Mouse (Mus musculus): ENCODE measurements around the gene Abca8a. TPM values are rescaled to one million over a fixed set of nuclear protein-coding genes. Genes with fewer than 3 reads are reported as not detected.
A peak's percentile ranks its signal among the peaks of the same experiment; 100 is the strongest.

The Abca8a gene
- total and polyA plus RNA-seq, 3 experiments, result 0.08 TPM; not detected in 2

DNA sequence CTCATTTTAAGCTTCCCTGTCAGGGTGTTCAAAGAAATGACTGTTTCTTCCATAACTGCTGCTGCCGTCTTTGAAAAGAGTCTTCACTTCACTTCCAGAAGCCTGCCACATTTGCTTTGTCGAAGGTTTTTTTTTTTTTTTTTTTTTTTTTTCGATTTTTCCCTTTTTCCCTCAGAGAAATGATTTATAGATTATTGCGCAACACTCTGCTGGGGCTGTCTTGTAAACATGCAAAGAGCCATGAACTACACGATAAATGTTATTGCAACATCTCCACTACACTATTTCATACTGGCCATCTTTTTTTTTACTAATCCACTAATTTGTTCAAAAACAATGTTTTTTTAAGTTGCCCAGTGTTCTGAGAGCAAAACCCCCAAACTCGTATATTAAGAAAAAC is 1.7 kb upstream of the Abca8a start:
- no peaks in the 10 kb centered on the region for H3K27me3 ChIP-seq (replicated peaks)
- no peaks in the 10 kb centered on the region for H3K9me3 ChIP-seq (replicated peaks; ENCODE audit: low read length)
- TF ChIP-seq E2F4 (IDR thresholded peaks at IDR 0.05; ENCODE audit: insufficient replicate concordance, low read depth, low read length), result no peak
- TF ChIP-seq ZNF384 (IDR thresholded peaks at IDR 0.05; ENCODE audit: low read depth, low read length), result peak; percentile 56; the same call in 1 of the 2 replicates
- no peak overlapping the region for H3K4me3 ChIP-seq (replicated peaks in 1 of 3; ENCODE audit: low read depth in 2 of 3, low read length in 2 of 3, poor library complexity in 1 of 3)
- H3K9ac ChIP-seq (ENCODE audit: insufficient read depth, low read depth), result no peak overlapping the region; the same call in 1 of the 2 replicates
- H3K27ac ChIP-seq (ENCODE audit: insufficient read depth, low read depth), result no peak overlapping the region
- dilution Hi-C loops (cut with MboI; ENCODE audit: extremely low pct_ligation_motif_present, extremely low pct_unique_long_range_greater_than_20kb, low sequenced_read_pairs) (no loop called here), in situ Hi-C loops (cut with MboI; ENCODE audit: low pct_ligation_motif_present, low pct_unique_long_range_greater_than_20kb, low sequenced_read_pairs) (no loop called here)
- DNase-seq (ENCODE audit: extremely low read depth), result no peak
- no peaks in the 10 kb centered on the region for H3K4me1 ChIP-seq (ENCODE audit: control insufficient read depth in 1 of 2, insufficient read depth in 2 of 2)
- H3K79me2 ChIP-seq (replicated peaks; ENCODE audit: control insufficient read depth, extremely low read depth, insufficient read depth, poor library complexity, severe bottlenecking), result no peaks in the 10 kb centered on the region
- peak overlapping the region; percentile 89; the same call in 1 of the 2 replicates for H3K4me2 ChIP-seq (ENCODE audit: insufficient read depth, low read depth, poor library complexity, severe bottlenecking)
- H3K36me3 ChIP-seq (replicated peaks in 1 of 2; ENCODE audit: control insufficient read depth in 1 of 2, insufficient read depth in 1 of 2, low read length in 1 of 2), result no peaks in the 10 kb centered on the region

DNA sequence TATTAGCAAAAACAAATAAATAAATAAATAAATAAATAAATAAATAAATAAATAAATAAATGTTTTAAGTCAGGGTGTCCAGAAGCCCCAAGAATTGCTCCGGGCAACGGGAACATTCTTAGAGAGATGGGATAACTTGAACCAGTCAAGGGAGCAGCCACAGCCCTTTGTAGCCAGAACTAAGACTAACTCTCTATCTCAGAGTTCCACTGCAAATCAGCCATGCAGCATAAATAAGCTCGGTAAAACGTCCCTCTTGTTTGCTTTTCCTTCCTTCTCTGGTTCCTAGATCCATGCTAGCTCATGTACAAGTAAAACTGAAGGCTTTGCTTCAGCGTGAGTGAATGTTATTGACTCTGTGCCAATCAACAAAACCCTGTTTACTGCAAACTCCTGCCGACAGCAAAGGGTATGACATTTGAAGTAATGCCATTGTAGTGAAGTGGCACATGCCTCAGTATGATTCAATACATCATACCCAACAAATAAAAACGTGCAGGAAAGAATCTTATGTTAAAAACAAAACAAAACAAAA is 865 bp downstream of the Abca8a start:
- no peaks in the 10 kb centered on the region for H3K36me3 ChIP-seq (replicated peaks in 1 of 2; ENCODE audit: control insufficient read depth in 1 of 2, insufficient read depth in 1 of 2, low read length in 1 of 2)
- no peak overlapping the region for H3K4me2 ChIP-seq (ENCODE audit: insufficient read depth, low read depth, poor library complexity, severe bottlenecking)
- H3K4me3 ChIP-seq (replicated peaks in 1 of 3; ENCODE audit: low read depth in 2 of 3, low read length in 2 of 3, poor library complexity in 1 of 3), result no peak overlapping the region
- in situ Hi-C loops (cut with MboI; ENCODE audit: low pct_ligation_motif_present, low pct_unique_long_range_greater_than_20kb, low sequenced_read_pairs), result no loop called here
- no peak overlapping the region for H3K9ac ChIP-seq (ENCODE audit: insufficient read depth, low read depth)
- no peaks in the 10 kb centered on the region for H3K4me1 ChIP-seq (ENCODE audit: control insufficient read depth in 1 of 2, insufficient read depth in 2 of 2)
- no peaks in the 10 kb centered on the region for H3K27me3 ChIP-seq (replicated peaks)
- dilution Hi-C loops (cut with MboI; ENCODE audit: extremely low pct_ligation_motif_present, extremely low pct_unique_long_range_greater_than_20kb, low sequenced_read_pairs), result no loop called here
- DNase-seq (ENCODE audit: extremely low read depth), result no peak
- no peak overlapping the region for H3K27ac ChIP-seq (ENCODE audit: insufficient read depth, low read depth)
- TF ChIP-seq ETS1 (conservative IDR thresholded peaks at IDR 0.05; ENCODE audit: low read depth, low read length), result no peak
- TF ChIP-seq NRF1 (IDR thresholded peaks at IDR 0.05; ENCODE audit: low read depth, low read length), result no peak
- no peak for TF ChIP-seq MEF2A (IDR thresholded peaks at IDR 0.05; ENCODE audit: borderline replicate concordance, low read depth, low read length)
- TF ChIP-seq MAZ (IDR thresholded peaks at IDR 0.05; ENCODE audit: low read depth, low read length), result no peak
- TF ChIP-seq POLR2AphosphoS2 (IDR thresholded peaks at IDR 0.05; ENCODE audit: low read depth, low read length), result no peak
- TF ChIP-seq ELF1 (IDR thresholded peaks at IDR 0.05; ENCODE audit: low read depth, low read length), result no peak
- no peak for TF ChIP-seq ZNF384 (IDR thresholded peaks at IDR 0.05; ENCODE audit: low read depth, low read length)
- no peak for TF ChIP-seq KAT2A (IDR thresholded peaks at IDR 0.05; ENCODE audit: insufficient replicate concordance, low read length)
- no peak for TF ChIP-seq TBP (conservative IDR thresholded peaks at IDR 0.05; ENCODE audit: low read depth, low read length)
- no peak for TF ChIP-seq SMC3 (IDR thresholded peaks at IDR 0.05; ENCODE audit: low read depth, low read length)
- no peaks in the 10 kb centered on the region for H3K79me2 ChIP-seq (replicated peaks; ENCODE audit: control insufficient read depth, extremely low read depth, insufficient read depth, poor library complexity, severe bottlenecking)
- H3K9me3 ChIP-seq (replicated peaks; ENCODE audit: low read length), result no peaks in the 10 kb centered on the region

DNA sequence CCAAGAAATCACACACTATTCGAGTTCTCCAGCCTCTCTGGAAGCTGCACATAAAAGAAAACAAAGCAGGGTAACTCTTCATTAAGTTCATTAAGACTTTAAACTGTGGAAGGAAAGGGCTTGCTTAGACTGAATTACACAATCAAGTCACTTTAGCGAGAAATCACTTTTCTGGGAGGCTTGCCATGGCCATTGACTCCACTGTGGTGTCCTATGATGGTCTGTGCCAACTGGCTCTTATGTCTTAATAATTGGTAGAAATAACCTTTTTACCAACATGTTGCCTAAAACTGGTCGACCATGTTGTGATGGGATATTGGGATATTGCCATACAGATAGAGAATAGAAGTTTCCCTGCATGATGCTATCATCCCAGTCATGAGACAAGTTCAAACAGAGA is 1.5 kb downstream of the Abca8a start:
- Histone ChIP-seq H3K27ac (ENCODE audit: insufficient read depth, low read depth) (no peak overlapping the region), H3K4me2 (ENCODE audit: insufficient read depth, low read depth, poor library complexity, severe bottlenecking) (no peak overlapping the region), H3K4me3 (replicated peaks in 1 of 3; ENCODE audit: low read depth in 2 of 3, low read length in 2 of 3, poor library complexity in 1 of 3) (no peak overlapping the region), H3K9ac (ENCODE audit: insufficient read depth, low read depth) (no peak overlapping the region), H3K79me2 (replicated peaks; ENCODE audit: control insufficient read depth, extremely low read depth, insufficient read depth, poor library complexity, severe bottlenecking) (no peaks in the 10 kb centered on the region), H3K4me1 (ENCODE audit: control insufficient read depth in 1 of 2, insufficient read depth in 2 of 2) (no peaks in the 10 kb centered on the region), H3K27me3 (replicated peaks) (no peaks in the 10 kb centered on the region), H3K36me3 (replicated peaks in 1 of 2; ENCODE audit: control insufficient read depth in 1 of 2, insufficient read depth in 1 of 2, low read length in 1 of 2) (no peaks in the 10 kb centered on the region), H3K9me3 (replicated peaks; ENCODE audit: low read length) (no peaks in the 10 kb centered on the region)
- in situ Hi-C loops (cut with MboI; ENCODE audit: low pct_ligation_motif_present, low pct_unique_long_range_greater_than_20kb, low sequenced_read_pairs) (no loop called here), dilution Hi-C loops (cut with MboI; ENCODE audit: extremely low pct_ligation_motif_present, extremely low pct_unique_long_range_greater_than_20kb, low sequenced_read_pairs) (no loop called here)
- no peak for DNase-seq (ENCODE audit: extremely low read depth)
- TF ChIP-seq IRF4 (IDR thresholded peaks at IDR 0.05; ENCODE audit: low read depth, low read length) (no peak), USF1 (IDR thresholded peaks at IDR 0.05; ENCODE audit: low read depth, low read length) (no peak), SMC3 (IDR thresholded peaks at IDR 0.05; ENCODE audit: low read depth, low read length) (no peak), JUND (conservative IDR thresholded peaks at IDR 0.05; ENCODE audit: low read depth, low read length) (no peak), MEF2A (IDR thresholded peaks at IDR 0.05; ENCODE audit: borderline replicate concordance, low read depth, low read length) (no peak), UBTF (IDR thresholded peaks at IDR 0.05; ENCODE audit: low read depth, low read length) (no peak), POLR2AphosphoS2 (IDR thresholded peaks at IDR 0.05; ENCODE audit: low read depth, low read length) (no peak), SIN3A (IDR thresholded peaks at IDR 0.05; ENCODE audit: low read length) (no peak), EP300 (IDR thresholded peaks at IDR 0.05; ENCODE audit: low read length) (no peak), E2F4 (IDR thresholded peaks at IDR 0.05; ENCODE audit: insufficient replicate concordance, low read depth, low read length) (no peak), MXI1 (IDR thresholded peaks at IDR 0.05; ENCODE audit: low read depth, low read length) (no peak), MYC (IDR thresholded peaks at IDR 0.05; ENCODE audit: low read depth, low read length) (no peak)
